ENCODE assay signal across 12 mouse cellular contexts in genomic region chr7:141525580-141525925, GRCm38 (mm10). TPM values are rescaled to one million over a fixed set of nuclear protein-coding genes. Genes with fewer than 3 reads are reported as not detected.
DNase-seq lines count a peak whose midpoint lies in the region; ATAC-seq and TF ChIP-seq lines count a peak whose summit lies in the region.
"Had no signal": no experiment of that assay in that cellular context is flagged by ENCODE, and none has a peak within 500 bp of the region (broad histone marks: within the 10 kb centered on the region; RNA-seq: fewer than 3 reads in every experiment).

No protein-coding gene starts in this region.

- no peak overlapping the region for H3K27ac ChIP-seq in heart, postnatal 0 days (ENCODE audit: low read depth)
- no peak overlapping the region for H3K27ac ChIP-seq in midbrain, embryonic 13.5 days
- no peak overlapping the region for H3K27ac ChIP-seq in midbrain, embryonic 10.5 days (replicated peaks)
- no peak overlapping the region for H3K27ac ChIP-seq in intestine, embryonic 15.5 days
- H3K27ac ChIP-seq: limb, embryonic 12.5 days; macrophage had no signal

- H3K9me3 ChIP-seq in heart, postnatal 0 days (replicated peaks; ENCODE audit: control insufficient read depth, low read length): no peaks in the 10 kb centered on the region
- H3K9me3 ChIP-seq in midbrain, embryonic 13.5 days: no peaks in the 10 kb centered on the region
- H3K9me3 ChIP-seq in midbrain, embryonic 10.5 days (replicated peaks): no peaks in the 10 kb centered on the region
- no peaks in the 10 kb centered on the region for H3K9me3 ChIP-seq in intestine, embryonic 15.5 days
- H3K9me3 ChIP-seq: kidney, embryonic 15.5 days; limb, embryonic 12.5 days had no signal

- H3K36me3 ChIP-seq in heart, postnatal 0 days (replicated peaks; ENCODE audit: control insufficient read depth, insufficient read depth, low read length): peaks cover 41% of the 10 kb centered on the region
- peaks cover 57% of the 10 kb centered on the region for H3K36me3 ChIP-seq in midbrain, embryonic 13.5 days
- peaks cover 42% of the 10 kb centered on the region for H3K36me3 ChIP-seq in midbrain, embryonic 10.5 days
- H3K36me3 ChIP-seq in intestine, embryonic 15.5 days: peaks cover 21% of the 10 kb centered on the region

- H3K9ac ChIP-seq in heart, postnatal 0 days (replicated peaks; ENCODE audit: low read depth, low read length): no peak overlapping the region
- no peak overlapping the region for H3K9ac ChIP-seq in midbrain, embryonic 13.5 days (replicated peaks)
- no peak overlapping the region for H3K9ac ChIP-seq in intestine, embryonic 15.5 days
- H3K9ac ChIP-seq: kidney, embryonic 15.5 days had no signal

- TF ChIP-seq CTCF in heart, postnatal 0 days (IDR thresholded peaks at IDR 0.05; ENCODE audit: low read depth): no peak

- 87% methylated on average over 4 of the region's 4 CpGs for WGBS in heart, postnatal 0 days
- WGBS in midbrain, embryonic 13.5 days: 89% methylated on average over 4 of the region's 4 CpGs
- 86% methylated on average over 4 of the region's 4 CpGs for WGBS in midbrain, embryonic 10.5 days
- 85% methylated on average over 4 of the region's 4 CpGs for WGBS in intestine, embryonic 15.5 days

- H3K4me2 ChIP-seq in heart, postnatal 0 days (ENCODE audit: low read depth, low read length): no peak overlapping the region
- H3K4me2 ChIP-seq in midbrain, embryonic 13.5 days (replicated peaks): no peak overlapping the region
- H3K4me2 ChIP-seq in intestine, embryonic 15.5 days (replicated peaks): no peak overlapping the region
- H3K4me2 ChIP-seq: kidney, embryonic 15.5 days; limb, embryonic 12.5 days had no signal

- H3K4me1 ChIP-seq in heart, postnatal 0 days (ENCODE audit: control insufficient read depth, insufficient read depth): no peaks in the 10 kb centered on the region
- no peaks in the 10 kb centered on the region for H3K4me1 ChIP-seq in midbrain, embryonic 13.5 days (replicated peaks)
- no peaks in the 10 kb centered on the region for H3K4me1 ChIP-seq in midbrain, embryonic 10.5 days
- no peaks in the 10 kb centered on the region for H3K4me1 ChIP-seq in intestine, embryonic 15.5 days (replicated peaks)
- H3K4me1 ChIP-seq: limb, embryonic 12.5 days had no signal

- no peak overlapping the region for H3K4me3 ChIP-seq in heart, postnatal 0 days (ENCODE audit: low read depth, low read length)
- no peak overlapping the region for H3K4me3 ChIP-seq in midbrain, embryonic 13.5 days (replicated peaks)
- no peak overlapping the region for H3K4me3 ChIP-seq in midbrain, embryonic 10.5 days
- H3K4me3 ChIP-seq in intestine, embryonic 15.5 days (replicated peaks): no peak overlapping the region
- H3K4me3 ChIP-seq: kidney, embryonic 15.5 days; limb, embryonic 12.5 days had no signal

- ATAC-seq in heart, postnatal 0 days (ENCODE audit: insufficient read depth, low read depth): peak; percentile 5; the same call in 1 of the 2 replicates
- peak; percentile 62; the same call in 1 of the 2 replicates for ATAC-seq in midbrain, embryonic 13.5 days
- peak; percentile 27; the same call in 1 of the 2 replicates for ATAC-seq in intestine, embryonic 15.5 days
- no peak for ATAC-seq in CD4-positive, CD25-positive, alpha-beta regulatory T cell, adult 4 months

- H3K27me3 ChIP-seq in heart, postnatal 0 days (ENCODE audit: control insufficient read depth, insufficient read depth, low read length): no peaks in the 10 kb centered on the region
- H3K27me3 ChIP-seq in midbrain, embryonic 13.5 days: no peaks in the 10 kb centered on the region
- H3K27me3 ChIP-seq in midbrain, embryonic 10.5 days (ENCODE audit: low read depth, poor library complexity, severe bottlenecking): no peaks in the 10 kb centered on the region
- no peaks in the 10 kb centered on the region for H3K27me3 ChIP-seq in intestine, embryonic 15.5 days (replicated peaks)
- H3K27me3 ChIP-seq: CH12.LX; kidney, embryonic 15.5 days; limb, embryonic 12.5 days; Patski had no signal

- no peak for TF ChIP-seq EP300 in heart, postnatal 0 days (IDR thresholded peaks at IDR 0.05; ENCODE audit: low read depth)

- no peak for DNase-seq in heart, postnatal 0 days (ENCODE audit: low spot score)
- no peak for DNase-seq in heart, adult 18-20 months
- no peak for DNase-seq in midbrain, embryonic 10.5 days (ENCODE audit: low spot score)
- no peak for DNase-seq in left cerebral cortex, postnatal 14 days (ENCODE audit: low spot score in 2 of 2)

- intact Hi-C loops in left cerebral cortex, postnatal 14 days (cut with DNase I): loop anchor here (2.0 kb wide), 2 partner anchors 45 to 117 kb away; no protein-coding TSS in a partner anchor

RNA-seq across cellular contexts. Expression of gene Chid1, which starts 14.1 kb away (rescaled TPM):
- total RNA-seq in heart, postnatal 0 days (2014; rRNA removed; ENCODE audit: low replicate concordance): 12.5 and 23.5 TPM in 2 replicates
- 17.7 and 20.3 TPM in 2 replicates for polyA plus RNA-seq in heart, postnatal 0 days (2015; fragmentation: Nextera tagmentation; extraction: Ambion mirVana)
- total RNA-seq in heart, adult 18-20 months (2021): 10 to 100 TPM; 48.2 to 50.9 TPM
- 31.7 and 35.5 TPM in 2 replicates for polyA plus RNA-seq in midbrain, embryonic 13.5 days (2015; fragmentation: Nextera tagmentation; extraction: Ambion mirVana)
- polyA plus RNA-seq in midbrain, embryonic 10.5 days (2016; fragmentation: Nextera tagmentation; extraction: Ambion mirVana): 25.0 and 29.4 TPM in 2 replicates
- 52.6 and 62.3 TPM in 2 replicates for polyA plus RNA-seq in intestine, embryonic 15.5 days (2015; fragmentation: Nextera tagmentation; extraction: Ambion mirVana)
- total RNA-seq in left cerebral cortex, postnatal 14 days (2021): 10 to 100 TPM; 72.0 to 73.5 TPM
- polyA plus RNA-seq in CD4-positive, CD25-positive, alpha-beta regulatory T cell, adult 4 months (2017; shearing (Covaris generic)): 10 to 100 TPM; 21.9 to 23.4 TPM

RNA-seq across cellular contexts. Expression of gene Ap2a2, which starts 36.4 kb away (rescaled TPM):
- total RNA-seq in heart, postnatal 0 days (2014; rRNA removed; ENCODE audit: low replicate concordance): 60.4 and 63.3 TPM in 2 replicates
- polyA plus RNA-seq in heart, postnatal 0 days (2015; fragmentation: Nextera tagmentation; extraction: Ambion mirVana): 28.7 and 30.6 TPM in 2 replicates
- 10 to 100 TPM; 60.7 to 60.8 TPM for total RNA-seq in heart, adult 18-20 months (2021)
- 103 and 107 TPM in 2 replicates for polyA plus RNA-seq in midbrain, embryonic 13.5 days (2015; fragmentation: Nextera tagmentation; extraction: Ambion mirVana)
- 104 and 112 TPM in 2 replicates for polyA plus RNA-seq in midbrain, embryonic 10.5 days (2016; fragmentation: Nextera tagmentation; extraction: Ambion mirVana)
- 79.1 and 84.1 TPM in 2 replicates for polyA plus RNA-seq in intestine, embryonic 15.5 days (2015; fragmentation: Nextera tagmentation; extraction: Ambion mirVana)
- total RNA-seq in left cerebral cortex, postnatal 14 days (2021): 100 to 1,000 TPM; 230 to 231 TPM
- 10 to 100 TPM; 16.6 to 17.1 TPM for polyA plus RNA-seq in CD4-positive, CD25-positive, alpha-beta regulatory T cell, adult 4 months (2017; shearing (Covaris generic))

RNA-seq across cellular contexts. Expression of gene Tspan4, which starts 50.5 kb away (rescaled TPM):
- 84.2 and 87.8 TPM in 2 replicates for total RNA-seq in heart, postnatal 0 days (2014; rRNA removed; ENCODE audit: low replicate concordance)
- 72.2 and 72.3 TPM in 2 replicates for polyA plus RNA-seq in heart, postnatal 0 days (2015; fragmentation: Nextera tagmentation; extraction: Ambion mirVana)
- 10 to 100 TPM; 18.9 to 22.9 TPM for total RNA-seq in heart, adult 18-20 months (2021)
- polyA plus RNA-seq in midbrain, embryonic 13.5 days (2015; fragmentation: Nextera tagmentation; extraction: Ambion mirVana): 22.5 and 23.6 TPM in 2 replicates
- polyA plus RNA-seq in midbrain, embryonic 10.5 days (2016; fragmentation: Nextera tagmentation; extraction: Ambion mirVana): 33.3 and 38.7 TPM in 2 replicates
- polyA plus RNA-seq in intestine, embryonic 15.5 days (2015; fragmentation: Nextera tagmentation; extraction: Ambion mirVana): 60.7 and 67.8 TPM in 2 replicates
- 10 to 100 TPM; 23.2 to 23.7 TPM for total RNA-seq in left cerebral cortex, postnatal 14 days (2021)
- polyA plus RNA-seq in CD4-positive, CD25-positive, alpha-beta regulatory T cell, adult 4 months (2017; shearing (Covaris generic)): 1 to 10 TPM; 1.3 to 1.5 TPM

RNA-seq across cellular contexts. Expression of gene Polr2l, which starts 50.6 kb away (rescaled TPM):
- total RNA-seq in heart, postnatal 0 days (2014; rRNA removed; ENCODE audit: low replicate concordance): 17.4 and 32.3 TPM in 2 replicates
- 77.6 and 81.3 TPM in 2 replicates for polyA plus RNA-seq in heart, postnatal 0 days (2015; fragmentation: Nextera tagmentation; extraction: Ambion mirVana)
- 10 to 100 TPM; 82.3 to 97.7 TPM for total RNA-seq in heart, adult 18-20 months (2021)
- polyA plus RNA-seq in midbrain, embryonic 13.5 days (2015; fragmentation: Nextera tagmentation; extraction: Ambion mirVana): 88.2 and 91.1 TPM in 2 replicates
- polyA plus RNA-seq in midbrain, embryonic 10.5 days (2016; fragmentation: Nextera tagmentation; extraction: Ambion mirVana): 82.1 and 85.0 TPM in 2 replicates
- polyA plus RNA-seq in intestine, embryonic 15.5 days (2015; fragmentation: Nextera tagmentation; extraction: Ambion mirVana): 57.9 and 61.9 TPM in 2 replicates
- 10 to 100 TPM; 43.8 to 44.4 TPM for total RNA-seq in left cerebral cortex, postnatal 14 days (2021)
- 10 to 100 TPM; 19.4 to 20.8 TPM for polyA plus RNA-seq in CD4-positive, CD25-positive, alpha-beta regulatory T cell, adult 4 months (2017; shearing (Covaris generic))

RNA-seq across cellular contexts. Expression of gene Cd151, which starts 58.4 kb away (rescaled TPM):
- total RNA-seq in heart, postnatal 0 days (2014; rRNA removed; ENCODE audit: low replicate concordance): 288 and 323 TPM in 2 replicates
- 37.8 and 39.7 TPM in 2 replicates for polyA plus RNA-seq in heart, postnatal 0 days (2015; fragmentation: Nextera tagmentation; extraction: Ambion mirVana)
- total RNA-seq in heart, adult 18-20 months (2021): 100 to 1,000 TPM; 320 to 330 TPM
- 15.4 and 19.9 TPM in 2 replicates for polyA plus RNA-seq in midbrain, embryonic 13.5 days (2015; fragmentation: Nextera tagmentation; extraction: Ambion mirVana)
- 17.3 and 17.6 TPM in 2 replicates for polyA plus RNA-seq in midbrain, embryonic 10.5 days (2016; fragmentation: Nextera tagmentation; extraction: Ambion mirVana)
- 21.5 and 25.5 TPM in 2 replicates for polyA plus RNA-seq in intestine, embryonic 15.5 days (2015; fragmentation: Nextera tagmentation; extraction: Ambion mirVana)
- total RNA-seq in left cerebral cortex, postnatal 14 days (2021): 10 to 100 TPM; 27.5 to 33.8 TPM
- polyA plus RNA-seq in CD4-positive, CD25-positive, alpha-beta regulatory T cell, adult 4 months (2017; shearing (Covaris generic)): 10 to 100 TPM in 1 of 2 experiments, 1 to 10 TPM in 1; 7.8 to 12.0 TPM
